Mouse (Mus musculus) brain, embryonic 14.5 days (tissue): ENCODE data around the gene Clec16a.

ENCODE experiments used
- CTCF ChIP-seq: fragments of 200-500 bp; IDR thresholded peaks from 2 replicates; pipeline ENCODE4 v1.5.1; 2012; ENCODE audit warnings: inconsistent platforms, mild to moderate bottlenecking, moderate library complexity, borderline replicate concordance; ENCODE audit not compliant: insufficient read depth, insufficient read length; ENCODE audit errors: extremely low read depth
- POLR2A ChIP-seq: fragments of 200-500 bp; IDR thresholded peaks from 2 replicates; pipeline ENCODE4 v1.6.1; 2012; ENCODE audit warnings: mild to moderate bottlenecking, inconsistent platforms, borderline replicate concordance; ENCODE audit not compliant: poor library complexity, insufficient read depth, insufficient read length, severe bottlenecking; ENCODE audit errors: extremely low read depth

- TF ChIP-seq CTCF (no peak), POLR2A (no peak)
Measured at GRCm38 (mm10) chr16:10774726-10775125, 229.6 kb downstream of the Clec16a start.
